Mouse (Mus musculus): ENCODE measurements around the gene Srrm2. TPM values are rescaled to one million over a fixed set of nuclear protein-coding genes. Genes with fewer than 3 reads are reported as not detected.

Srrm2 gene
- 100 to 1,000 TPM; 555 to 572 TPM for total RNA-seq (2021)

GRCm38 (mm10) chr17:23790269-23791078 lies at the start of gene Srrm2:
Srrm2 (plus strand) TSS chr17:23790532.
- peak; percentile 40 to 74 for DNase-seq (ENCODE audit: extremely low spot score in 1 of 2, low spot score in 2 of 2)
- intact Hi-C loops (cut with DNase I) = no loop called here

DNA sequence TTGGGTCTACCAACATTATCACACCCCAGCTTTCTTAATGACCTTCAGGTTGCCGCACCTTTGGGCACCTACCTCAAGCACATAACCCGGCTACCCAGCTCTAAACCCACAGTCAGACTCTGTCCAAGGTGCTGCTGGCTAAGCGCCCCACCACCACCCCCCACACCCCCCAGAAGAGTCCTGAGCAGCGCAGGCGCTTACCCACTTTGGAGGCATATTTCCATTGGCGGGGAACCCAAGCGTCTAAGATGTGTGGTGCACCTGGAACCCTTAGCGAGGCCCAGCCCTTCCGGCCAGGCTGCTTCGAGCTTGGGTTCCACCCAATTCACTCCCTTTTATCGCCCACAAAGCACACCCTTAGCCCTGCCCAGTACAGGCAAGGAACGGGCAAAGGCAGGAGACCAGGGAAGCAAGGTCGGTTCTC lies 49.7 kb upstream of the Srrm2 start, which contains the start of gene Paqr4:
Gene Paqr4, minus strand, starts transcription at position 270 of the 424 bp plus-strand sequence.
- intact Hi-C loops (cut with DNase I) = no loop called here
- no peak for DNase-seq (ENCODE audit: extremely low spot score in 1 of 2, low spot score in 2 of 2)

GRCm38 (mm10) chr17:23741359-23742209 lies 48.7 kb upstream of the Srrm2 start:
- intact Hi-C loops (cut with DNase I) = no loop called here
- no peak for DNase-seq (ENCODE audit: extremely low spot score in 1 of 2, low spot score in 2 of 2)

- no peak for DNase-seq (ENCODE audit: extremely low spot score in 1 of 2, low spot score in 2 of 2)
- intact Hi-C loops (cut with DNase I) = no loop called here
These were observed 48.0 kb upstream of the Srrm2 start for GRCm38 (mm10) chr17:23742210-23742793.

- DNase-seq (ENCODE audit: extremely low spot score in 1 of 2, low spot score in 2 of 2) = no peak
- intact Hi-C loops (cut with DNase I) = no loop called here
These were observed 47.4 kb upstream of the Srrm2 start for GRCm38 (mm10) chr17:23742941-23743340.

DNA sequence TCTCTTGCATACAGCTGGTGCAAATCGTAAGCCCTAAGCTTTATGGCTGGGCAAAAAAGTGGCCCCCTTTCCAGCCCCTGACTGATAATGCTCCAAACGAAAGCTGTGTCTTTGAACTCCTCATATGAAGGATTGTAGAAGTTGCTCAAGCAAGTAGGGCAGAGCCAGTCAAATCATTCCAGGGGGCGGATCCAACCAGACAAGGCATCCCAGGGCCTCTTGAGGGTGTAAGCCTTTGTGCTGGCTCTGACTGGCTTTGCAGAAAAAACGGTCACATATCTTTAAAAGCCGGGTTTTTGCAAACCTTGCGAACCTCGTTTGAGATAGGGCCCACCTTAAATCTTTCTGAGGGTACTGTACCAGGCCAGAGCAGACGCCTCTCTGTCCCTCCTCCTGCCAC lies 46.3 kb upstream of the Srrm2 start:
- DNase-seq (ENCODE audit: extremely low spot score in 1 of 2, low spot score in 2 of 2) = no peak
- intact Hi-C loops (cut with DNase I) = no loop called here

DNA sequence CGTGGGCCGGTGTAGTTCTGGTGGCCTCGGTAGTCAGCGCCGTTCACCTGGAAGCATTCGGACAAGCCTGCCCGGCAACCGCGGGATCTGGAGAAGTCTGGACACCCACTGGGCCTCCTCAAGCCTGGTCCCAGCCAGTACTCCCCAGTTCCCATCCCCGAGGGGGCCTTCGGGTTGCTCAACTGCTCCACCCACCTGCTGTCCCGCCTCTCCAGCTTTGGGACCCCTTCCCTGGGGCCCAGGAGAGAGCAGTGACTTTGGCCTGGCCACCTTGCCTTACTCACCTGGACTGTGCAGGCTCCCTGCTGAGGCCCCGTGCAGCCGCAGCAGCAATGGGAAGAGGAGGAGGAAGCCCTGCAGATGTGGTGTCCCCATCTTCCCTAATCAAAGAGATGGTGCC lies 45.7 kb upstream of the Srrm2 start:
- no peak for DNase-seq (ENCODE audit: extremely low spot score in 1 of 2, low spot score in 2 of 2)
- intact Hi-C loops (cut with DNase I) = no loop called here

DNA sequence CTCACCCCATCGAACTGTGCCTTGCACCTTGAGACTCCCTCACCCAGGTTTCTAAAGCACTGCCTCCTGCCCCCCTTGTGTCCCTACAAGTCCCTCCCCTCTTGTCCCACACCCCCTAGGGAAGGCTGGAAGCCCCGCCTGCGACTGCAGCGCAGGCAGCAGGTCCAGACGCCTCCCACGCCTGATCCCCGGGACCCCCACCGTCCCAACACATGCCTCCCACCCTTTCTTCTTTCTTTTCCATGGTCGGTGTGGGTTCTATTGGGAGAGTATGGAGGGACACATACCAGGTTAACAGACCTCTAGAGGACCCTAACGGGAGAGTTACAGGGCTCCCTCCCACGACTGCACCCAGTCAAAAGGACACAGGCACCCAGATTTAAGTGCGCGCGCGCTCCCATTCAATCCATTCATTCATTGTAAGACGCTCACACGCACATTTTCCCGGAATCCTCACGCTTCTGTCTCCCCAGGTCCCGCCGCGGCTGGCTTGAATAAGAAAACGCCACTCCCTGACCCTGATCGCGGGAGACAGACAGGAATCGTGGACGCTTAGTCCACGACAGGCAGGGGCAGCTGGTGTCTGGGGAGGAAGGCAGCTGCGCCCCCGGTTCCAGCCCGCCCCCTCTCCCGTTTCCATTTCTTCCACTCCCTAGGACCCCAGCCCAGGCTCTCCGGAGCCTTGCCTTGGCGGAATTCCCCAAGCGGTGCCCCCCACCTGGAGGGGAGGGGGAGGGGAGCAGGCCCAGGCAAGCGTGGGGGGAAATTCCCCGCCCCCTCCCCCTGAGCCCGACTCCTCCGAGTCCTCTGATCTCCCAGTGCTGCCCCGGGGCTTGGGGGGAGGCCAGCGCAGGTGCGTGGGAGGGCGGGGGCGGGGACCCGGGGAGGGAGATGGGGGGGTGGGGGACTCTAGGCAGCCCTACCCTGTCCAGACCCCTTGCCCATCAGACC lies 44.8 kb upstream of the Srrm2 start, which contains the start of gene Kremen2:
Gene Kremen2, minus strand, starts transcription at position 533 of the 951 bp plus-strand sequence.
- DNase-seq (ENCODE audit: extremely low spot score in 1 of 2, low spot score in 2 of 2) = peak in 1 of 2 experiments; percentile 58
- intact Hi-C loops (cut with DNase I) = no loop called here

- DNase-seq (ENCODE audit: extremely low spot score in 1 of 2, low spot score in 2 of 2) = no peak
- intact Hi-C loops (cut with DNase I) = no loop called here
These were observed 44.0 kb upstream of the Srrm2 start for GRCm38 (mm10) chr17:23746311-23746710.

GRCm38 (mm10) chr17:23746767-23747166 lies 43.6 kb upstream of the Srrm2 start:
- DNase-seq (ENCODE audit: extremely low spot score in 1 of 2, low spot score in 2 of 2) = no peak
- intact Hi-C loops (cut with DNase I) = no loop called here

GRCm38 (mm10) chr17:23747471-23747870 lies 42.9 kb upstream of the Srrm2 start:
- intact Hi-C loops (cut with DNase I) = no loop called here
- no peak for DNase-seq (ENCODE audit: extremely low spot score in 1 of 2, low spot score in 2 of 2)

GRCm38 (mm10) chr17:23748026-23748425 lies 42.3 kb upstream of the Srrm2 start:
- intact Hi-C loops (cut with DNase I) = no loop called here
- DNase-seq (ENCODE audit: extremely low spot score in 1 of 2, low spot score in 2 of 2) = no peak

GRCm38 (mm10) chr17:23748631-23749391 lies 41.5 kb upstream of the Srrm2 start:
- intact Hi-C loops (cut with DNase I) = no loop called here
- peak; percentile 39 to 67 for DNase-seq (ENCODE audit: extremely low spot score in 1 of 2, low spot score in 2 of 2)

- no peak for DNase-seq (ENCODE audit: extremely low spot score in 1 of 2, low spot score in 2 of 2)
- intact Hi-C loops (cut with DNase I) = no loop called here
These were observed 40.7 kb upstream of the Srrm2 start for GRCm38 (mm10) chr17:23749400-23750191.

DNA sequence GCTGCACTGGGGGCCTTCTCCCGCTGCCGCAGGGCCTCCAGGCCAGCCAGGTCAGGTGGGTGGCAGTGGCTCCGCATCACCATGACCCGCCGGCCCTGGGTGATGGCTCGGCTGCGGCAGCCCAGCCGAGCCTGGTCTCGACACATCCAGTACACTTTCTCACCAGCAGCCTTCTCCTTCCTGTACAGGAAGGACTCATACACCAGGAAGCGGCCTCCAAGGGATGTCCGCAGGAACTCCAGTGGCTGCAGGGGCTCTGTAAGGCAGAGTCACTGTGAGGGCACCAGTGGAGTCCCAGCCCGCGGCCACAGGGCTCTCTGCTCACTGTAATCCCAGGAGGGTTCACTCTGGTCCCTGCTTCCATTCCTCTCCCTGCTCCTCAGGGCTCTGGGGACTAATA lies 34.6 kb upstream of the Srrm2 start:
- intact Hi-C loops (cut with DNase I) = no loop called here
- DNase-seq (ENCODE audit: extremely low spot score in 1 of 2, low spot score in 2 of 2) = no peak

DNA sequence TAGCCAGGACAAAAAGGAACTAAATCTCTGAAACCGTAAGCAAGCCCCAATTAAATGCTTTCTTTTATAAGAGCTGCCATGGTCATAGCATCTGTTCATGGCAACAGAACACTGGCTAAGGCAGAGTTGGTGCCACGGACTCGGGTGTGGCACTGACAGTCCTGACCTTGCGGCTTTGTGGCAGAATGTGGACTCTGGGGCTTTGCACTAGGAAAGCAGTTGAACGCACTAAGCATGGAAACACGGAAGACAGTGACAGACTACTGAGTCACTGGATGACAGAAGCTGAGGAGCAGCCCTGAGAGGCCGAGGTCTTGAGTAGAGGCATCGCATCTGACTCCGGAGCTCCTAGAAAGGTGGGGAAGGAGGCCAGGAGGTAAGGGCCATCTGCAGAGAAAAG lies 32.8 kb upstream of the Srrm2 start:
- DNase-seq (ENCODE audit: extremely low spot score in 1 of 2, low spot score in 2 of 2) = no peak

GRCm38 (mm10) chr17:23758801-23759200 lies 31.5 kb upstream of the Srrm2 start:
- intact Hi-C loops (cut with DNase I) = no loop called here
- DNase-seq (ENCODE audit: extremely low spot score in 1 of 2, low spot score in 2 of 2) = no peak

More for the DNA sequence above, 32.8 kb upstream of the Srrm2 start:
- intact Hi-C loops (cut with DNase I) = no loop called here

Data from left cerebral cortex, postnatal 10 days (tissue).